Mouse (Mus musculus): ENCODE measurements at regions not wholly inside any gene's neighbourhood (a gene's known extent, or its start where the extent isn't known, plus 50 kb on each side); places are given as distances from the start of the nearest gene placed in this dataset.

DNA sequence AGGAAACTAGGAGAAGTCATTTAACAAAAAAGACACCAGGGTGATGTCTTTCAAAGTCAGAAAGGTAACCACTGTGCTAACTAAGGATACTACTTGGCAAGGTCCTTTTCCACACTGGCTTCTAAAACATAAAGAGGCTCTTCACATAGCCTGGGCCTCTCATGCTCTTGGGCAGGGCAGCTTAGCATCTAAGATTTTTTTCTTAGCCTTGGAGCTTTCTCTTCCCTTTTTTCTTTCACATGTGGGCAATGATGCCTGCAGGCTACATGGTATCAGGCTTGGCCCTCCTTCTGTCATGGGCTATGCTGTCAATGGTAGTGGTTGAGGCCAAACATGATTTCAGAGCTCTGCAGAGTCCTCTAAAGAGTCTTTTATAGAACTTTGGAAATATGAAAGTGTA is 60.6 kb downstream of the Serpinb6d start:
- DNase-seq (ENCODE audit: low spot score in 2 of 2), result no peak

DNA sequence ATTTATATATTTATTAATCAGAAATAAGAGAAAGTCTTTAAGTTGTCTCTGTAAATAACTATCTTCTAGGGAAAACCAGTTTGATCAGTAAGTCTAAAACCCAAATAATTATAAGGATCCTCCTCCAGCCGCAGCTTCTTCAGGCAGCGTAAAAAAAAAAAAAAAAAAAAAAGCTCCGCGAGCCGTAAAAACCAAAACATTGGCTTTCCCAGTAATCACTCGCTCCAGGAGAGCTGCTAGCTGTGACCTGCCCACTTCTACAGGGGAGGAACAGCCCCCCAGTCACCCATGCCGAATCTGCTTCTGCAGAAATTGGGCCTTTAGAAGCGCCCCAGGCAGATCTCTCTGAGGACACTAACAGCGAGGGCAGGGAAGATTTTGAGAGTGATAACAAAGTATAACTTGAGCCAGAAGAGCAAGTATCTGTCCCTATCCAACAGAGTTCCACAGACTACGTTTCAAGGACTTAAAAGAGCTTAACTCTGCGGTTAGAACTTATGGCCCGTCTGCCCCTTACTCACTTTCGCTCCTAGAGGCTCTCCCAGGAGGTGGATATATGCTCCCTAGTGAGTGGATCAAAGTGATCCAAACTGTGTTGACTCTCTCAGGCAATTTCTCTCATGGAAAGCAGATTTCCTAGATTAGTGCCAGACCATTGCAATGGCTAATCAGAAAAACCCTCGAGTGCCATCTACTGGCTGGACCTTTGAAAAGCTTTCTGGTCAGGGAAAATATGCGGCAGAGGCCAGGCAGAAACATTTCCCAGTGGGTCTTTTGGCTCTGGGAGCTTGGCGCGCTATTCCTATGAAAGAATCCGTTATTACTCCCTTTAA is 80.7 kb downstream of the Serpinb6e start:
- peak; percentile 40 to 61 for DNase-seq (ENCODE audit: low spot score in 2 of 2)

DNA sequence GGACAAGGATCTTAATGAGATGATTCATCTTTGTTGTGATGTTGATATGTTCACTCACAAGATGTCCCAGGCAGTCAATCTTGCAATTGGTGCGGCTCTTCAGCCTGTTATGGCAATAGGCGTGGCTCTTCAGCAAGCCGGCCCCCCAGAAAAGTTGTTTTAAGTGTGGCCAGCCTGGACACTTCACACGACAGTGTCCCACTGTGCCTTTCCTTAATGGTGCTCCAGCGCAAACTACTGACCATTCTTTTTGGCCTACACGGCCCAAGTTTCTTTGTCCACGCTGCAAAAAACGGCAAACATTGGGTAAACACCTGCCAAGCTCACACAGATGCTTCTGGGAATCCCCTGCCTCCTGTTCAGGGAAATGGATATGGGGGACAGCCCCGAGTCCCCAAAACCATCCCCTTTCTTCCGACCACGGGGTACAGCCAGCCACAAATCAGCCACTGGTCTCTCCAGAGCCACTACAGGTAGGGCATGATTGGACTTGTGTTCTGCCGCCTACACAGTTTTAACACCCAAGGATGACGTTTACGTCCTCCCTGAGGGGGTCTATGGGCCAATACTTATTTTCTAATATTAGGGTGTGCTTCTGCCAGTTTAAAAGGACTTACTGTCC is 79.8 kb downstream of the Serpinb6e start:
- no peak for DNase-seq (ENCODE audit: low spot score in 2 of 2)

Data from urinary bladder, adult 18-20 months (tissue).